Mouse (Mus musculus) kidney, adult 10 weeks (tissue): Measurements from ENCODE around the gene Pon2. TPM values are rescaled to one million over a fixed set of nuclear protein-coding genes. Genes with fewer than 3 reads are reported as not detected.

ENCODE experiments used
- polyA plus RNA-seq: library from polyadenylated mRNA; stranded (reverse); fragments of 350-450 nt; fragmentation: Illumina TruSeq; extraction: RNeasy Lipid Tissue Mini Kit (QIAGEN cat#74804); gene quantifications from one replicate; pipeline ENCODE4 v1.2.3, GENCODE M21; 2014; ENCODE audit warnings: low read depth, low replicate concordance

Gene Pon2
- 52.4 TPM for polyA plus RNA-seq

DNA sequence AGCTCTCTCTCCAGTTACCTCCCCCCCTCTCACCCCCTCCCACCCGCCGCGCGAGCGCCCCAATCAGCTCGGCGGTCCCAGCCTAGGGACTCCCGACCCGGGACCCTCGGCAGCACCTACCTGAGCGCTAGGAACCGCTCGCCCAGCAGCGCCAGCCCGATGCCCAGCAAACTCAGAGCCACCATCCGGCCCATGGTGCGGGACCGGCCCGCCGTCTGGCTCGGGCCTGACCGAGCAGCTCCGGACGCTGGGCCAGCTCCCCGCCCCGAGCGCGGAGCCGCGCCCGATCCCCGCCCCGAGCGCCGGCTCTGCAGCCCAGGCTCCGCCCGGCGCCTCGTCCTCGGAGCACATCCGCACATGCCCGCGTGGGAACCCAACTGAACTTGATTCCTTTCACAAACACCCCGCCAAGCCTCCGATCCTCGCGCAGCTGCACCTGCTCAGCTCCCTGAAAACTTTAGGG lies at the start of gene Pon2:
Gene Pon2 (minus strand): TSS at position 364 of the 463 bp plus-strand sequence.

DNA sequence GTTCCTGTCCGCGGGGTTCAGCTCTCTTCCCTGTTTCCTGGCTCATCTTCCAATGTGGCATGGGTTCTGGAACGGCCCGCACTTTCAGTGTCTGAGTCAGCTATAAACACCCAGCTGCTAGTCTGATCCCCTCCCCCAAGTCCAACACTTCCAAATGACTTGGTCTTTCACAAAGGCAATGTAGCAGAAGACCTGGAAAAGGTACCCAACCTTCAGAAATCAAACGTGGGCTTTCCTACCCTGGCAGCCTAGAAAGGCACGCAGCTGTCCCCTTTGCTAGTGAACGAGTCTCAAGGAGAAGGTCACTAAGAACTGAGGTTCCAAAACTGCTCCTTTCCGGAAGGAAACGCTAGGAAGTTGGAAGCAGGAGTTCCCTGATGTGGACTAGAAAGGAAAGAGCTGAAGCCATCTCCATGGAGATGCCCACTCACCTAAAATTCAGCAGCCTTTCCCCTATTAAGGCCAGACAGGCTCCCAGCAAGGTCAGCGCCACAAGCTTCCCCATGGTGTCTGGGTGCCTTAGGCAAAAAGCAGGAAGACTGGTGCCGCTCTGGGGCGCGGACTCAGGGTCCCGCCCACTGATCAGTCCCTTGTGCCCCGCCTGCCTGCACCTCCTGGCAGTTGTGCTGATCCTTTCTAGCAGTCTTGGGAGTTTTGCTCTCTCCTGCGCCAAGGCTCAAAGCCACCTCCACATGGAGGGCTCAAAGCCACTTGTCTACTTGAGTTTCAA lies 42.4 kb downstream of the Pon2 start, which contains the start of gene Pon3:
Gene Pon3 (minus strand): TSS at position 565 of the 730 bp plus-strand sequence.

Other genes with a start within 250 kb of the Pon2 start
- gene Pon1, start 104.5 kb downstream of the Pon2 start, polyA plus RNA-seq: 0.89 TPM
- gene Pon3, start 42.2 kb downstream of the Pon2 start, polyA plus RNA-seq: 36.5 TPM
- 1.4 TPM for gene Asb4, start 84.9 kb upstream of the Pon2 start, polyA plus RNA-seq
- 56.6 TPM for gene Pdk4, start 197.9 kb upstream of the Pon2 start, polyA plus RNA-seq